Mouse (Mus musculus): ENCODE results near the gene Timm23. TPM values are rescaled to one million over a fixed set of nuclear protein-coding genes. Genes with fewer than 3 reads are reported as not detected.

Gene Timm23
- polyA plus RNA-seq, 1 experiment from 2014 or later: 239 TPM

DNA sequence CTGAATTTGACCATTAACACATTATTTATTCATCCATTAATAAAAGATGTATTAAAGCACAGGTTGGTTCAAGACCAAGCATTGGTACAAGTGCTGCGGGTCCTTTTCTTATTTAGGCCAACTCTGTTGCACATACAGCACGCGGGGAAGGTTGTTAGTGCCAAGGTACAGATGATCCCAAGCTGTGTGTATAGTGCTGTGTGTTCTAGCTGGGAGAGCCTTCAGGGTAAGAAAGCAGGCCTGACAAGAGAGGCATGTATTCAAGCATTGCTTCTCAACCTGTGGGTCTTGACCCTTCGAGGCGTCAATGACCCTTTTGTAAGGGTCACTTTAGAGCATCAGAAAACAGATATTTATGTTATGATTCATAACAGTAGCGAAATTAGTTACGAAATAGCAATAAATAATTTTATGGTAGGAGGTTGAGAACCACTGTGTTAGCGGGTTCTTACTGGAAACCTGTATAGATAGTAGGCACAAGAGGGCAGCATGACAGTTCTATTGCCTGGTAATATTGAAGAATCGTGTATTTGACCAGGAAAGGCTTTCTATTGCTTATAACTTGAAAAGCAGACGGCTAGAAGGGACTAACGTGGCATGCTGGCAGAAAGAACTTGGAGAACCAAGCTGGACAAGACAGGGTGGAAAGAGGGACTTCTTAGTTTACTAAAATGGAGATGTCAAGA is 38.4 kb downstream of the Timm23 start:
- WGBS: 94% methylated on average over 11 of the region's 11 CpGs
- ATAC-seq: no peak
- H3K4me1 ChIP-seq: peaks cover 33% of the 10 kb centered on the region

DNA sequence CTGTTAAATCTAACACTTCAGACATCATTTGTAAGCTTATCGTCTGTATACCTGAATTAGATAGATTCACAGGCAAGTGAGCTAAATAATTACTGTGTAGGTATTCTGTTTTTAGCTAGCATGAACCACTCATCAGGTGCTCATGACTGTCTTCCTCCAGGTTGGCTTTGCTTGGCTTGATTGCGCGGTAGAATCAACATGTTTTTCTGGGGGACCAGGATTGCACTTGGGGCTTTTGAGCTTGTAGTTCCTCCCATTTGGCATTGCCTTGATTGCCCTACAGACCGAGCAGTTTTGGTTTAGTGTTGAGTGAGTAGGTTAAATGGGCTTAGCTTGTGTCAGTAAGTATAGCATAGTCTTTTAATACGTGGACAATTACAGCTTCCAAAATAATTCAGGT is 39.5 kb downstream of the Timm23 start:
- Histone ChIP-seq H3K4me2 (no peak overlapping the region), H3K9ac (no peak overlapping the region), H3K27me3 (no peaks in the 10 kb centered on the region), H3K27ac (no peak overlapping the region), H3K9me3 (replicated peaks) (no peaks in the 10 kb centered on the region), H3K4me3 (no peak overlapping the region), H3K4me1 (peaks cover 32% of the 10 kb centered on the region), H3K36me3 (ENCODE audit: poor library complexity, severe bottlenecking) (no peaks in the 10 kb centered on the region)
- WGBS: 94% methylated on average over 5 of the region's 5 CpGs
- ATAC-seq: no peak

More for the DNA sequence above, 38.4 kb downstream of the Timm23 start:
- H3K9me3 ChIP-seq (replicated peaks): no peaks in the 10 kb centered on the region
- H3K27ac ChIP-seq: no peak overlapping the region
- no peak overlapping the region for H3K4me3 ChIP-seq
- H3K4me2 ChIP-seq: no peak overlapping the region
- no peak overlapping the region for H3K9ac ChIP-seq
- no peaks in the 10 kb centered on the region for H3K36me3 ChIP-seq (ENCODE audit: poor library complexity, severe bottlenecking)
- no peaks in the 10 kb centered on the region for H3K27me3 ChIP-seq

DNA sequence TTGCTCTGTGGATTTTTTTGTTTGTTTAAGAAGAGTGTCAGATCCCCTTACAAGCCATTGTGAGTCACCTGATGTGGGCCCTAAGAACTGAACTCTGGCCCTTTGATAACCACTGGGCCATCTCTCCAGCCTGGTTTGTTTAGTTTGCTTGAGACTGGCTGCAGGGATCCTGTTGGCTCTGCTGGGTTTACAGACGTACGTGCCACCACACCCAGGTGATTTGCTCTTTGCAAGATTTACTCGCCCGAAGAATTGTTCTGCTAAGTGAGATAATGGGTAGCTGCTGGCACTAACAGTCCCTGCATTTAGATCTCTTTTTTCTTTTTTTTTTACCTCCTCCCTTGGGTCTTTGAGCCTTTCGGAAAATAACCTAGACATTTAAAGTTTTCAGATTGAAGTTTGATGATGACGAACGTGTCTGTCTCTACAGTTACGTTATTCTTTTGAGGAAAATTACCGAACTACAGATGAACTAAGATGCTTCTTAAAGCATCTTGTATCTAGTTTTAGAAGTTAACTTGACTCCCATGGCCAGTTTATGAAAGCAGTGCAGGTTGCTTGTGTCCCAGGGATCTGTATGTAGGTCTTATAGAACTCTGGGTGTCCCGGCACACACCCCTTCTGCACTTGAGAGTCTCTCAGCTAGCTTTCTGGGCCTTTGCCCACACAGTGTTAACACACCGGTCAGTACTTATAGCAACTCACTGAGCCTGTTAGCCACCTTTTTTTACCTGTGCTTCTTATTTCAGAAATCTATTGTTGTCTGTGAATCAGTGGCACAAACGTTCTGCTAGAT is 40.4 kb downstream of the Timm23 start:
- Histone ChIP-seq H3K27me3 (no peaks in the 10 kb centered on the region), H3K9ac (peak overlapping the region; percentile 94), H3K36me3 (ENCODE audit: poor library complexity, severe bottlenecking) (no peaks in the 10 kb centered on the region), H3K4me2 (peak overlapping the region; percentile 80), H3K27ac (no peak overlapping the region), H3K9me3 (replicated peaks) (no peaks in the 10 kb centered on the region), H3K4me3 (no peak overlapping the region), H3K4me1 (peaks cover 32% of the 10 kb centered on the region)
- no peak for ATAC-seq
- 92% methylated on average over 12 of the region's 12 CpGs for WGBS

- peak overlapping the region; percentile 95 for H3K4me3 ChIP-seq
- no peaks in the 10 kb centered on the region for H3K9me3 ChIP-seq (replicated peaks)
- 0 out of 2 replicates have a peak overlapping the region, but pooled peaks have one; percentile 73 for H3K27ac ChIP-seq
- peak overlapping the region; percentile 94 for H3K9ac ChIP-seq
- no peaks in the 10 kb centered on the region for H3K27me3 ChIP-seq
- peaks cover 30% of the 10 kb centered on the region for H3K4me1 ChIP-seq
- no peaks in the 10 kb centered on the region for H3K36me3 ChIP-seq (ENCODE audit: poor library complexity, severe bottlenecking)
- no peak for ATAC-seq
- 40% methylated on average over 7 of the region's 7 CpGs for WGBS
- peak overlapping the region; percentile 80 for H3K4me2 ChIP-seq
These were observed 41.1 kb downstream of the Timm23 start for GRCm38 (mm10) chr14:32160563-32160962.

- Histone ChIP-seq H3K36me3 (ENCODE audit: poor library complexity, severe bottlenecking) (no peaks in the 10 kb centered on the region), H3K27me3 (no peaks in the 10 kb centered on the region), H3K4me1 (peaks cover 24% of the 10 kb centered on the region), H3K4me3 (peak within 1 kb of the TSS; percentile 95), H3K27ac (peak within 1 kb of the TSS; percentile 73), H3K9me3 (replicated peaks) (no peaks in the 10 kb centered on the region), H3K4me2 (peak within 1 kb of the TSS; percentile 80), H3K9ac (peak within 1 kb of the TSS; percentile 94)
- ATAC-seq: peak; percentile 98
- WGBS: under 1% methylated on average over 38 of the region's 40 CpGs
These were observed 41.9 kb downstream of the Timm23 start, which contains the start of gene Ncoa4 for GRCm38 (mm10) chr14:32159690-32160246. Ncoa4 (plus strand) TSS chr14:32159865.

- no peak overlapping the region for H3K27ac ChIP-seq
- no peaks in the 10 kb centered on the region for H3K36me3 ChIP-seq (ENCODE audit: poor library complexity, severe bottlenecking)
- H3K4me1 ChIP-seq: peaks cover 24% of the 10 kb centered on the region
- peak overlapping the region; percentile 95 for H3K4me3 ChIP-seq
- H3K9me3 ChIP-seq (replicated peaks): no peaks in the 10 kb centered on the region
- no peak; the same call in 1 of the 2 replicates for ATAC-seq
- peak overlapping the region; percentile 94 for H3K9ac ChIP-seq
- peak overlapping the region; percentile 80 for H3K4me2 ChIP-seq
- WGBS: 34% methylated on average over 4 of the region's 4 CpGs
- no peaks in the 10 kb centered on the region for H3K27me3 ChIP-seq
These were observed 42.5 kb downstream of the Timm23 start for GRCm38 (mm10) chr14:32159150-32159670.

GRCm38 (mm10) chr14:32154758-32155157 is 46.9 kb downstream of the Timm23 start:
- no peak for ATAC-seq
- Histone ChIP-seq H3K27ac (no peak overlapping the region), H3K9ac (no peak overlapping the region), H3K9me3 (replicated peaks) (no peaks in the 10 kb centered on the region), H3K4me2 (no peak overlapping the region), H3K4me1 (peaks cover 6% of the 10 kb centered on the region), H3K36me3 (ENCODE audit: poor library complexity, severe bottlenecking) (no peaks in the 10 kb centered on the region), H3K4me3 (no peak overlapping the region), H3K27me3 (no peaks in the 10 kb centered on the region)
- WGBS: 86% methylated on average over 6 of the region's 6 CpGs

GRCm38 (mm10) chr14:32153156-32153555 is 48.5 kb downstream of the Timm23 start:
- no peak overlapping the region for H3K27ac ChIP-seq
- no peak for ATAC-seq
- H3K9ac ChIP-seq: no peak overlapping the region
- H3K9me3 ChIP-seq (replicated peaks): no peaks in the 10 kb centered on the region
- H3K4me3 ChIP-seq: no peak overlapping the region
- no peak overlapping the region for H3K4me2 ChIP-seq
- no peaks in the 10 kb centered on the region for H3K27me3 ChIP-seq
- H3K36me3 ChIP-seq (ENCODE audit: poor library complexity, severe bottlenecking): no peaks in the 10 kb centered on the region
- no peaks in the 10 kb centered on the region for H3K4me1 ChIP-seq
- WGBS: 96% methylated on average over 2 of the region's 2 CpGs

- no peaks in the 10 kb centered on the region for H3K27me3 ChIP-seq
- no peak for ATAC-seq
- no peak overlapping the region for H3K9ac ChIP-seq
- no peak overlapping the region for H3K4me2 ChIP-seq
- H3K9me3 ChIP-seq (replicated peaks): peaks cover 6% of the 10 kb centered on the region
- no peak overlapping the region for H3K4me3 ChIP-seq
- H3K4me1 ChIP-seq: no peaks in the 10 kb centered on the region
- WGBS: 89% methylated on average over 18 of the region's 18 CpGs
- no peaks in the 10 kb centered on the region for H3K36me3 ChIP-seq (ENCODE audit: poor library complexity, severe bottlenecking)
- H3K27ac ChIP-seq: no peak overlapping the region
These were observed 49.3 kb downstream of the Timm23 start for GRCm38 (mm10) chr14:32152243-32152965.

- Histone ChIP-seq H3K27ac (no peak overlapping the region), H3K27me3 (no peaks in the 10 kb centered on the region), H3K4me2 (no peak overlapping the region), H3K9me3 (replicated peaks) (peaks cover 6% of the 10 kb centered on the region), H3K36me3 (ENCODE audit: poor library complexity, severe bottlenecking) (no peaks in the 10 kb centered on the region), H3K4me1 (no peaks in the 10 kb centered on the region), H3K9ac (no peak overlapping the region), H3K4me3 (no peak overlapping the region)
- WGBS: 91% methylated on average over 2 of the region's 2 CpGs
- ATAC-seq: no peak
These were observed 50.8 kb downstream of the Timm23 start for GRCm38 (mm10) chr14:32150872-32151271.

DNA sequence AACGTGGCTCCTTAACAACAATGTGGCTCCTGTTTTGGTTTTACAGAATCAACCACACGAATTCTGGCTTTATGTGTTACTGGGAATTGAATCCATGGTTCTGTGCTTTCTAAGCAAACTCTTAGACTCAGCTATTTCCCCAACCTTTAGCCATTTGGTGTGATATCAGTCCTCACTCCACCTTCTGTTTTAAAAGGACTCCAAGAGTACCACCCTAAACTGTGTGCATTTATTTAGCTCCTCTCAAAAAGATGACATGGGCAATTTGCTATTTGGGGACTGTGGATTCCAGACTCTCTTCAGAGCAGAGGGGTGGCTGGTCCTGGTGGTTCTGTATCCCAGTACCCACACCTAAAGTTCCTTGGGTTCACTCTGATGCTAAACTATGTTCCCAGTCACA is 55.1 kb downstream of the Timm23 start:
- H3K4me2 ChIP-seq: no peak overlapping the region
- H3K4me3 ChIP-seq: no peak overlapping the region
- no peaks in the 10 kb centered on the region for H3K36me3 ChIP-seq (ENCODE audit: poor library complexity, severe bottlenecking)
- 80% methylated on average over 2 of the region's 2 CpGs for WGBS
- H3K27me3 ChIP-seq: no peaks in the 10 kb centered on the region
- peaks cover 6% of the 10 kb centered on the region for H3K9me3 ChIP-seq (replicated peaks)
- ATAC-seq: no peak
- no peaks in the 10 kb centered on the region for H3K4me1 ChIP-seq
- no peak overlapping the region for H3K9ac ChIP-seq
- H3K27ac ChIP-seq: no peak overlapping the region
